In genomic region chr10:93749267-93750192, GRCm38 (mm10) we compare ENCODE assay signal across 9 mouse cellular contexts.
A peak's percentile ranks its signal among the peaks of the same experiment; 100 is the strongest.
DNase-seq lines count a peak whose midpoint lies in the region; ATAC-seq and TF ChIP-seq lines count a peak whose summit lies in the region.
"Had no signal": no experiment of that assay in that cellular context is flagged by ENCODE, and none has a peak within 500 bp of the region (broad histone marks: within the 10 kb centered on the region; RNA-seq: fewer than 3 reads in every experiment).

No protein-coding gene starts in this region.

- H3K27me3 ChIP-seq in intestine, postnatal 0 days (replicated peaks; ENCODE audit: control insufficient read depth, insufficient read depth, low read length) = no peaks in the 10 kb centered on the region
- H3K27me3 ChIP-seq in intestine, embryonic 15.5 days (replicated peaks) = no peaks in the 10 kb centered on the region
- peaks cover 4% of the 10 kb centered on the region in 2 experiments for H3K27me3 ChIP-seq in MEL (ENCODE audit: control insufficient read depth in 1 of 2, insufficient read depth in 2 of 2, low read length in 2 of 2)
- H3K27me3 ChIP-seq: forebrain, embryonic 15.5 days had no signal

- H3K27ac ChIP-seq in intestine, postnatal 0 days (ENCODE audit: low read depth, low read length) = no peak overlapping the region; the same call in 1 of the 2 replicates
- no peak overlapping the region for H3K27ac ChIP-seq in intestine, embryonic 15.5 days
- no peak overlapping the region for H3K27ac ChIP-seq in MEL (ENCODE audit: control insufficient read depth, low read depth, low read length)
- H3K27ac ChIP-seq in embryonic fibroblast, embryonic 13.5 days (ENCODE audit: insufficient read depth, low read length) = peak overlapping the region; percentile 8; the same call in 1 of the 2 replicates
- H3K27ac ChIP-seq: forebrain, embryonic 15.5 days had no signal

- no peaks in the 10 kb centered on the region for H3K36me3 ChIP-seq in intestine, postnatal 0 days (ENCODE audit: control insufficient read depth, insufficient read depth)
- no peaks in the 10 kb centered on the region for H3K36me3 ChIP-seq in intestine, embryonic 15.5 days
- H3K36me3 ChIP-seq in MEL (ENCODE audit: control insufficient read depth in 1 of 2, insufficient read depth in 2 of 2, low read length in 2 of 2) = no peaks in the 10 kb centered on the region
- H3K36me3 ChIP-seq: forebrain, embryonic 15.5 days had no signal

- TF ChIP-seq RAD21 in MEL (IDR thresholded peaks at IDR 0.05; ENCODE audit: low read depth, low read length) = no peak

- H3K9me3 ChIP-seq in intestine, postnatal 0 days (ENCODE audit: control insufficient read depth) = no peaks in the 10 kb centered on the region
- no peaks in the 10 kb centered on the region for H3K9me3 ChIP-seq in intestine, embryonic 15.5 days
- H3K9me3 ChIP-seq in MEL (replicated peaks; ENCODE audit: insufficient read depth, low read length) = no peaks in the 10 kb centered on the region
- H3K9me3 ChIP-seq: forebrain, embryonic 15.5 days had no signal

- peak; percentile 59; the same call in 1 of the 2 replicates for ATAC-seq in intestine, postnatal 0 days
- no peak for ATAC-seq in intestine, embryonic 15.5 days
- ATAC-seq: forebrain, embryonic 15.5 days had no signal

- 0 out of 2 replicates have a peak overlapping the region, but pooled peaks have one; percentile 9 for H3K4me2 ChIP-seq in intestine, postnatal 0 days (replicated peaks; ENCODE audit: low read depth)
- no peak overlapping the region for H3K4me2 ChIP-seq in intestine, embryonic 15.5 days (replicated peaks)
- H3K4me2 ChIP-seq: forebrain, embryonic 15.5 days had no signal

- DNase-seq in MEL (ENCODE audit: low read depth, low spot score) (no peak), adipocyte (ENCODE audit: low spot score) (no peak)
- DNase-seq in lung, postnatal 25 days (ENCODE audit: low spot score) = peak; percentile 52
- DNase-seq in ovary, postnatal 36 days (ENCODE audit: low spot score) = no peak
- DNase-seq: right cerebral cortex, postnatal 14 days had no signal

- no peak overlapping the region for H3K4me3 ChIP-seq in intestine, postnatal 0 days (ENCODE audit: low read depth, low read length)
- H3K4me3 ChIP-seq in intestine, embryonic 15.5 days (replicated peaks) = no peak overlapping the region
- H3K4me3 ChIP-seq in MEL (ENCODE audit: control insufficient read depth in 1 of 2, insufficient read depth in 1 of 2, low read depth in 2 of 2, low read length in 2 of 2) = no peak overlapping the region
- H3K4me3 ChIP-seq in embryonic fibroblast, embryonic 13.5 days (ENCODE audit: insufficient read depth, low read length) = no peak overlapping the region
- H3K4me3 ChIP-seq: forebrain, embryonic 15.5 days had no signal

- H3K4me1 ChIP-seq in intestine, postnatal 0 days (replicated peaks; ENCODE audit: control insufficient read depth, insufficient read depth, low read length) = no peaks in the 10 kb centered on the region
- no peaks in the 10 kb centered on the region for H3K4me1 ChIP-seq in intestine, embryonic 15.5 days (replicated peaks)
- no peaks in the 10 kb centered on the region for H3K4me1 ChIP-seq in MEL (ENCODE audit: control insufficient read depth in 1 of 2, insufficient read depth in 2 of 2, low read length in 2 of 2)
- peaks cover 5% of the 10 kb centered on the region; the same call in 1 of the 2 replicates for H3K4me1 ChIP-seq in embryonic fibroblast, embryonic 13.5 days (ENCODE audit: control insufficient read depth, insufficient read depth, low read length)
- H3K4me1 ChIP-seq: forebrain, embryonic 15.5 days had no signal

- H3K79me2 ChIP-seq in MEL (ENCODE audit: control insufficient read depth, insufficient read depth, low read length, poor library complexity) = no peaks in the 10 kb centered on the region

- TF ChIP-seq EP300 in MEL (IDR thresholded peaks at IDR 0.05; ENCODE audit: low read depth in 1 of 2, low read length in 2 of 2) = no peak

- TF ChIP-seq CTCF in intestine, postnatal 0 days (IDR thresholded peaks at IDR 0.05; ENCODE audit: low read depth) = no peak
- TF ChIP-seq CTCF in MEL (IDR thresholded peaks at IDR 0.05 in 2 of 3, conservative IDR thresholded peaks at IDR 0.05 in 1 of 3; ENCODE audit: control insufficient read depth in 1 of 3, insufficient read depth in 1 of 3, low read depth in 2 of 3, low read length in 3 of 3, poor library complexity in 1 of 3, severe bottlenecking in 1 of 3) = no peak
- TF ChIP-seq CTCF in embryonic fibroblast, embryonic 13.5 days (IDR thresholded peaks at IDR 0.05; ENCODE audit: borderline replicate concordance, insufficient read depth, low read length) = no peak

- 36% methylated on average over 21 of the region's 21 CpGs for WGBS in intestine, postnatal 0 days
- 35% methylated on average over 21 of the region's 21 CpGs for WGBS in intestine, embryonic 15.5 days

- no peak for TF ChIP-seq POLR2A in MEL (IDR thresholded peaks at IDR 0.05; ENCODE audit: control insufficient read depth in 1 of 2, insufficient read depth in 1 of 2, low read depth in 1 of 2, low read length in 2 of 2, poor library complexity in 1 of 2)
- TF ChIP-seq POLR2A in embryonic fibroblast, embryonic 13.5 days (IDR thresholded peaks at IDR 0.05; ENCODE audit: low read depth, low read length) = no peak

- no peak overlapping the region for H3K9ac ChIP-seq in intestine, postnatal 0 days (ENCODE audit: low read depth, low read length)
- H3K9ac ChIP-seq in intestine, embryonic 15.5 days = no peak overlapping the region
- no peak overlapping the region for H3K9ac ChIP-seq in MEL (ENCODE audit: control insufficient read depth, low read depth, low read length, poor library complexity, severe bottlenecking)
- H3K9ac ChIP-seq: forebrain, embryonic 15.5 days had no signal

TF ChIP-seq in MEL, 35 proteins besides CTCF, POLR2A, EP300 and RAD21:
- TF ChIP-seq MAZ (IDR thresholded peaks at IDR 0.05; ENCODE audit: low read depth, low read length) = no peak
- no peak for TF ChIP-seq CHD1 (IDR thresholded peaks at IDR 0.05; ENCODE audit: low read depth, low read length)
- no peak for TF ChIP-seq SIN3A (IDR thresholded peaks at IDR 0.05; ENCODE audit: low read length)
- TF ChIP-seq CHD2 (IDR thresholded peaks at IDR 0.05; ENCODE audit: low read length) = no peak
- no peak for TF ChIP-seq NRF1 (IDR thresholded peaks at IDR 0.05; ENCODE audit: insufficient read depth, low read depth, low read length, poor library complexity, severe bottlenecking)
- TF ChIP-seq MXI1 (IDR thresholded peaks at IDR 0.05; ENCODE audit: low read depth, low read length) = no peak
- TF ChIP-seq GATA1 (IDR thresholded peaks at IDR 0.05; ENCODE audit: low read depth, low read length) = 0 out of 2 replicates have a peak, but pooled peaks have one; percentile 32
TF ChIP-seq in MEL: peak in this region for 1.
